Mouse (Mus musculus) natural killer cell, adult 2 months (primary cell): ENCODE measurements around the gene Ap5z1.

ENCODE experiments used
- DNase-seq, 2 experiments: peaks; one replicate each; pipeline ENCODE4 v3.0.0; 2022; ENCODE audit warnings: low spot score in 2 of 2

The Ap5z1 gene

GRCm38 (mm10) chr5:142520360-142520759 is 56.6 kb downstream of the Ap5z1 start:
- DNase-seq, result no peak

- DNase-seq, result no peak
Measured at GRCm38 (mm10) chr5:142521195-142521866, 57.6 kb downstream of the Ap5z1 start.

GRCm38 (mm10) chr5:142524711-142525464 is 61.1 kb downstream of the Ap5z1 start:
- DNase-seq, result no peak
